Mouse (Mus musculus): ENCODE results near the gene Alkbh4.
A peak's percentile ranks its signal among the peaks of the same experiment; 100 is the strongest.
"Not testable (repeated sequence)": the region's sequence is repeated elsewhere in the genome, so short reads cannot be mapped to it uniquely, and the experiment has no call there.

Gene Alkbh4

DNA sequence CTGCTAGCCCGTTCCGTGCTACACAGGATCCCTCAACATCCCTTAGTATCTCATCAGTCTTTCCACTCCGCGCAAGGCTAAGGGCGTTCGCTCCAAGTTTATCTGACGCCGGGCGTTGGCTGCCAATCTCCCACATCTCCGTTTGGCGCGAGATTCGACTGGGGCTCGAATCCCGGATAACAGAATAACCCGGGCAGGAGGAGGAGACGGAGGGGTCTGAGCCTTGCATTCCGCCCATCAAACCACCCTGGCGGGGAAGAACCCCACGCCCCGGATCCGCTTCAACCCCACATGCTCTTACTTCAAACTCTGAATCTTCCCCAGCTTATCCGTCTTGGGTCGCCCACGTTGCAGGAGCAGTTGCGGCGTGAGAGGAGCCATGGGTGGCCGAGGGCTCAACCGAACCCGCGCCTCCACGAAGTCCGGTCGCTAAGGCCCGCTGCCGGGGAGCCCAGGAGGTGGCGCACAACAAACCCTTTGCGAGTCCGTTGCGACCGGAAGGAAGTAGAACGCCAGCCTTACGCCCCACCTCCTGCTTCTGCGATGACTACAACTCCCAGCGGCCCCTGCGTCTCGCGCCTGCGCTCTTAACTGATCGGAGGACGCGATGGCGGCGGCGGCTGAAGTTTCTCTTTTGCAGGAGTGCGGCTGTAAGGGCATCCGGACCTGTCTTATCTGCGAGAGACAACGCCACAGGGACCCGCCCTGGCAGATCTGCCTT, at the start of gene Alkbh4, which contains the start of gene Lrwd1:
Gene Alkbh4, plus strand, starts transcription at position 576 of the 721 bp plus-strand sequence.
Gene Lrwd1, minus strand, starts transcription at position 504 of the 721 bp plus-strand sequence.
- peak; percentile 96 for DNase-seq

DNA sequence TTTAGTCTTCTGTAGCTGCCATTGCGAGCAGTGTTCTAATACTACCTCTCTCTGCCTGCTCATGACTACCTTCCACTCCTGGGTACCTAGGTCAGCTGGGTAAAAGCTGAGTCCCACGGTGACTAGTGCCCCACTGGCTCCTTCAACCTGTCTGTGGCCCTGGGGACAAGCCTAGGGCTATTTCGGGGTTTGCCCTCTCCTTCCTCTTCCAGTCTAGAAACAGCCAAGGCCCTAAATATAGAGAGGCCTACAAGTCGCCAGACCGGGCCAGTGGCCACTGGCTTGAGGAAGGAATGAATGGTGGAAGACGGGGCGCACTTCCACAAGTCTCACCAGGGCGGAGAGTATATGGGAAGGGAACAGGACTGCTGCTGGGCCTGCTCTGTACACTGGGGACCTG, 49.7 kb upstream of the Alkbh4 start:
- DNase-seq: no peak

DNA sequence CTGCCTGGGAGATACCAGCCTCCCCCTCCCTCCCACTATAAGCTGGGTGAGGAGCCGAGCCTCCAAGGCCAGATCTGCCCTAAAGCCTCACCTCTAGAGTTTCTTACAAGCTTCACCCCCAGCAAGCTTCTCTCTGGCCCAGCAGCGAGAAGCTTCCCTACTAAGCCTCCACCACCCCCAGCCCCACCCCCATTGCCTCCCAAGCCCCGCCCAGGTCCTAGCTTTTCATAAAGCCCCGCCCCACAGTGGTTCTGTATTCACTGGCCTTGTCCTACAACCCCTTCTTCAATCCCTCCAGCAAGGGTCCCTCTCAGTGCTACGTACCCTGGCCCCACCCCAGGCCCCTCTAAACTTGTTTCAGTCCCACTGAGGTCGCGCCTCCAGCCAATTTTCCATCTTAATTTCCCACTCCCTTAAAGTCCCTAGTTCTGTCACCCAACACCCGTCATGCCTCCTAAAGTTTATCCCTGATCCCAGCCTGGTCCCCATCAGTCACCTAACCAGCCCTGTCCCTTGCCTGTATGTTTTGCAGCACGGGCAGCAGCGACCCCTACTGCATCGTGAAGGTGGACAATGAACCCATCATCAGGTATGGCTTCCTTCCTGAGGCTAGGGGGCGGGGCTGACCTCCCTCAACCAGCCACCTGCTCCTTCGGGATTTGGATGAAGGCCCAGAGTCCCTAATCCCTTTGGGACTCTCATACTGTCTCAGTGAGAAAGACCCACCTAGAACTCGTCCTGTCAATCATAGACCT, 46.9 kb upstream of the Alkbh4 start:
- DNase-seq: no peak

DNA sequence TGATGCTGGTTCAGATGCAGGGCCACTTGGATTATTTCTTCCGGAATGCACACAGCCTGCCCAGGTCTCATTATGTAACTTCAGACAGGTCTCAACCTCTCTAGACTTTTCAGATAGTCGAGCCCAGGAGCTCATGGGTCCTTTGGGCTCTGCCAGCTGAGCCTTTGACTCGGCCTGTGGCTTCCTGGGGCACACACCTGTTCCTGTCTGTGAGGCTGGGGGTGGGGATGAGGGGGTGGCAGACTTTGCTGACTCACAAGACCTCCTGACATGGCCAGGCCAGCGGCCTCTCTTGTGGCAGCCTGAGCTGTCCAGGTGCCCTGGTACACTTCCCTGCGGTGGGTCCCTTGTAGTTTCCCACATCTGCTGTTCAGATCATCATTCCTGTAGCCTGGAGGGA, 44.0 kb upstream of the Alkbh4 start:
- DNase-seq: no peak

DNA sequence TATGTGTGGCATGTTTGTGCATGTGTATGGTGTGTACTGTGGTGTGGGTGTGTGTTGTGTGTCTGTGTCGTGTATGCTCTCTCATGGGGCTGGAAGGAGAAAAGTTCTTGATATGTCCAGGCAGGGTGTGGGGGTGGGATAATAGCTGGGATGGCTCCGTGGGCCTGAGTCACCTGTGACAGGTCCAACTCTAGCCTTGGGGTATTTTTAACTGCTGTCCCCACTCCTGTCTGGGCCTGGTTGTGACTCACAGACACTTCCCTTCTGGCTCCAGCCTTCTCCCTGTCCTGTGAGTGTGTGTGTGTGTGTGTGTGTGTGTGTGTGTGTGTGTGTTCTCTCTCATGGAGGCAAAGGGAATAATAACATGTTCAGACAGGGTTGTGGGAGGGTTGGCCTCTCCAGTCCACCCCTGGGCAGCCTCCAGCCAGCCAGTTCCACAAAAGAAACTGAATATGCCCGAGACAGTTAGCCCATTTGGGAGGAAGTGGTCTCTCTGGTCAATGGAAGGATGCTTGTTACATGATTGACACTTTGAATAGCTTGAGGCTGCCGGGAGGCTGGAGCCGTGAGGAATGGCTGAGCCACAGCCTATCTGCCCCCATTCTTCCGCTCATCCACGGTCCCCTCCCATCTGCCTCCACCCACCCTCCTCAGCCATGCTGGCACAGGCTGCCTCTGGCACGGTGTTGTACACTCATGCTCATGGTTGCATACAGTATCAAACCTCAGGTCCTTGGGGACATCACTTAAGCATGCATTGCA, 41.5 kb upstream of the Alkbh4 start:
- no peak for DNase-seq

DNA sequence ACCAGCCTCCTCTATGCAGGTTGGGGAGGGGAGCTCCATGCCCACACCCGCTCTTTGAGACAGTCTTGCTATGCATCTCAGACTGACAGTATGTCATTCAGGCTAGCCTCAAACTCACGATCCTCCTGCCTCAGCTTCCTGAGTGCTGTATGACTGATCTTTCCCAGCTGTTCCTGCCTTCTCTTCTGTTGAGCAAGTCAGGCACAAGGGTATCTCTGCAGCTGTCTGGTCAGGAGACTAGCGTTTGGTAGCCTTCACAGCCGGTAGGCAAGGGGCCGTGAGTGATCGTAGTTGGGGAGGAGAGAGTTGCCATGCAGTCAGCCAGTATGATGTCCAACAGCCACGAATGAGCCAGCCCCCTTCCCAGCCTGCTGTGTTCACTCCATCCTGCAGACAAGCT, 40.9 kb upstream of the Alkbh4 start:
- DNase-seq: no peak

DNA sequence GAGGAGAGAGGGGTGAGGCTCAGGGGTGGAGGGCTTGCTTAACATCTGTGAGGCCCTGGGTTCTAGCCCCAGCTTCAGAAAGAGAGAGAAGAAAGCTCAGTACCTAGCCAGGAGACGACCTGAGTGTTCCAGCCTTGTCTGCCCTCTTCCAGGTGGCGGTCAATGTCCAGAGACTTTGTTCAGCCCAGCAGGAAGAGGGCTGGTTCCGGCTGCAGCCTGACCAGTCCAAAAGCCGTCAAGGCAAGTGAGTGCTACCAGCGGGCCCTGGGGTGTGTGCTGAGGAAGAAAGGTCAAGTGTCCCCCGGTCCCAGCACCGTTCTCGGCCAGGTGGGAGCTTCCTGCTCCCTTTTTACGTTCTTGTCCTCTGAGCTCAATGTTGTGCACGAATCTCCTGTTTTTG, 37.4 kb upstream of the Alkbh4 start:
- DNase-seq: no peak

DNA sequence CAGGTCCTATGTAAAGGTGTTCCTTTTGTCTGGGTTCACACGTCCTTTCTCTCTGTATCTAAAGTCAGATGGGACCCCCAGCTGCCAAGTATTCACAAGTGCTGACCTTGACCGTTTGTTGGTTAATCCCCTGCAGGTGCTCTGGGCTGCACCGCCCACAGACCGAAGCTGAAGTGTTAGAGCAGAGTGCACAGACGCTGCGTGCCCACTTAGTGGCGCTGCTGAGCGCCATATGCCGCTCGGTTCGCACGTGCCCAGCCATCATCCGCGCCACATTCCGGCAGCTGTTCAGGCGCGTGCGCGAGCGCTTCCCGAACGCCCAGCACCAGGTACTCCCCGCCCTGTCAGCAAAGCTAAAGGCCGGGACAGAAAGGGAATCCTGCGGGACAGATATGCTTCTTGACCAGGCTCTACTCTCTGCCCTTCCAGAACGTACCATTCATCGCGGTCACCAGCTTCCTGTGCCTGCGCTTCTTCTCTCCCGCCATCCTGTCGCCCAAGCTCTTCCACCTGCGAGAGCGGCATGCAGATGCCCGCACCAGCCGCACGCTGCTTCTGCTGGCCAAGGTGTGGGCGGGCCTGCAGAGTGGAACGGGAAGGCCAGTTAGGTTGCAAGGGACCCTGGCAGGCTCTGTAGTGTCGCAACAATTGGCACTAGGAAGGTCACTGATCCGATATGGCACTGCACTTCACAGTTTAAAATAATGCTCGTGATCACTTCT, 33.7 kb upstream of the Alkbh4 start:
- DNase-seq: peak; percentile 78

DNA sequence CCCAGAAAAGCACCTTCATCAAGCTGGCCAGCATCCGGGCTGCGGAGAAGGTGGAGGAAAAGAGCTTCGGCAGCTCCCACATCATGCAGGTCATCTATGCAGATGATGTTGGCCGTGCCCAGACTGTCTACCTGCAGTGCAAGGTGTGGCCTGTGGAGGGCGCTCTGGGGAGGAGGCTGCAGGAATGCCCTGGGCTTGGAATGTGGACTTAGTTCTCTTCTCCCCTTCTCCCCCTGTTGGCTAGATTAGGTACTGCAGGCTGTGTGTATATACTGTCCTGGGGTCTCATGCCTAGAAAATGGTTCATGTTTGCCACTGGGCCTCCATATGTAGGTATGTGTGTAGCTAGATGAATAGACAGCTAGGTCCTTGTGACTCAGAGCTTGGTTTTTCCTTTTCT, 31.4 kb upstream of the Alkbh4 start:
- no peak for DNase-seq

DNA sequence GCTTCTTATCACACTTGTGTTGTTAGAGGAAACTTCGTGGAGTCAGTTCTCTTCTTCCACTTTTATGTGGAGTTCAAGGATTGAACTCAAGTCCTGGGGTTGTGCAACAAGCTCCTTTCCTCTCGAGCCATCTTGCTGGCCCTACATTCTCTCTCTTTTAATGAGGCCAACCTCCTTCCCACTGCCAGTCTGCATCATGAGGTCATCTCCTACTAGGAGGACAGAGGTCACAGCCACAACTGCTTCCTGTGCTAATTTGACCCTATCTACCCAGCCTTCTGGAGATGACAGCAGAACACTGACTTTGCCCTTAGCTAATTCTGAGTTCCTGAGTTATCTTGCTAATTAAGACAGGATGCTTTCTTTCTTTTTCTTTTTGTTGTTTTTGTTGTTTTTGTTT, 27.5 kb upstream of the Alkbh4 start:
- no peak for DNase-seq

DNA sequence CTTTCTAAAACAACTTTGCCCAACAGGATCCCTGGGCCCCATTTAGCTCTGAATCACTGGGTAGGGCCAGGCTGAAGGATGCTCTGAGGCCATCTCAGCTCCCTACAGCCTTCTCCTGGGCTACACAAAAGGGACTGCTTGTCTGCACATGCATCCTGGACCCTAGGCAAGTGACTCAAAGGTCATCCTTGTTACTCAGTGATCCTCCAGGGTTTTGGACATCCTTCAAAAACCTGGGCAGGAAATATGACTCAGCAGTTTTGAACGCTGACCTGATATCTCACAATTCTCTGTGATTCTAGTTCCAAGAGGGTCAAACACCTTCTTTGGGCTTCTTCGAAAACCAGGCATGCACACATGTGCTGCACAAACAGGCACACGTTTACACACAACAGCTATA, 26.9 kb upstream of the Alkbh4 start:
- DNase-seq: no peak

DNA sequence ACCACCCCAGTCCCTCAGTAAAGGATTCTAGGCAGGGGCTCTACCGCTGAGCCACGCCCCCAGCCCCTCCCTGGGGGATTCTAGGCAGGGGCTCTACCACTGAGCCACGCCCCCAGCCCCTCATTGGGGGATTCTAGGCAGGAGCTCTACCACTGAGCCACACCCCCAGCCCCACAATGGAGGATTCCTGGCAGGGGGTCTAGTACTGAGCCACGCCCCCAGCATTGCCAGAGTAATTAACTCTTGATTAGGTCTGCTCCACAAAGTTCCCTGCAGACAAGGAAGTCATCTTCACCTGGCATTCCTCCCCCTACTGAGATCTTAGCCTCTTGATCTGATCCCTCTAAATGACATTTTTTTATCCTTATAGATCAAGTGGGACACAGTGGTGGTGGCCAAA, 22.4 kb upstream of the Alkbh4 start:
- DNase-seq: not testable (repeated sequence)

DNA sequence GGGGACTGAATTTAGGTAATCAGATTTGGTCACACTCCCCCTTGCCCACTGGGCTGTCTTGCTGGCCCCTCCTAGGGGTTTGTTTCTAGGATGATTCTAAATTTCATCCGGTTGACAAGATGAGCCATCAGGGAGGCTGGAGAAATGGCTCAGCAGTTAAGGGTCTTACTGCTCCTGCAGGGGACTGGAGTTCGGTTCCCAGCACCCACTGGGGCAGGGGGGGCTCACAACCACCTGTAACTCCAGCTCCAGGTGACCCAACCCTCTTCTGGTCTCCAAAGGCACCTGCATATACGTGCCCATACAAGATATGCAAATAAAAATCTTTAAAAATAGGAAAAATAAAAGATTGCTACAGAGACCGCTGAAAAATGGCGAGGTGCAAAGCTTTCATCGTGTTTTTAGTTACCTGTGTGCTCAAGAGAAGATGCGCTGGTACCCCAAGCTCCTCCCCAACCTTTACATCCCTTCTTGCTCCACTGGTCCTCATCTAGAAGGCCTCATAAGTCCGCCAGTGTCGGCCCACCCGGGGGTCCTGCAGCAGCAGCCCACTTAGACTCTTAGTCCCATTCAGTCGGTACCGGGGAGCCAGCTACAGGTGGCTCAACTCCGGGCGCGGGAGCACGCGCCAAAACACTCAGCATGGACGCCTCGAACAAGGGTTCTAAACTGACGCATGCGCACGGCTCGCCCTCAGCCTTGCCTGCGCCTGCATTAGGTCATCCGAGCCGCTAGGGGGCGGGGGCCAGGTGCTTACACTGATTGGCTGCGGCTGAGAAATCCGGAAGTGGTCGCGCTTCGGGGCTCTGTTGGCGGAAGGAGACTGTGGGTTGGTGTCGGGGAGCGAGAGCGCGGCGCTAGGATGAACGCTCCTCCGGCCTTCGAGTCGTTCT, 19.8 kb upstream of the Alkbh4 start, which contains the start of gene Polr2j:
Gene Polr2j, plus strand, starts transcription at position 741 of the 893 bp plus-strand sequence.
- DNase-seq: peak; percentile 95

DNA sequence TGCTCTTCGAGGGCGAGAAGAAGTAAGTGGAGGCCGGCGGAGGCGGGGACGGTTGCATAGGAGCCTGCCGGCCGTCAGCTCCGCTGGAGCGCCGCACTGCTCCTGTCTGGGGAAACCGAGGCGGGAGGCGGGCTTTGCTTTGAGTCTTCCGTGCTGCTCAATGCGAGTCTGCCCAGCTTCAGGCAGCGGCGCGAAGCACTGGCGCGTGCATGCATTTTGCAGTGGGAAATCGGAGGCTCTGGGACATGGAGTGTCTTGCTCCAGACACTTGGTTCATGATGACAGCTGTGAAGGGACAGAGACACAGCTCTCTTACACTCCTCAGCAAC, 19.2 kb upstream of the Alkbh4 start:
- DNase-seq: no peak

DNA sequence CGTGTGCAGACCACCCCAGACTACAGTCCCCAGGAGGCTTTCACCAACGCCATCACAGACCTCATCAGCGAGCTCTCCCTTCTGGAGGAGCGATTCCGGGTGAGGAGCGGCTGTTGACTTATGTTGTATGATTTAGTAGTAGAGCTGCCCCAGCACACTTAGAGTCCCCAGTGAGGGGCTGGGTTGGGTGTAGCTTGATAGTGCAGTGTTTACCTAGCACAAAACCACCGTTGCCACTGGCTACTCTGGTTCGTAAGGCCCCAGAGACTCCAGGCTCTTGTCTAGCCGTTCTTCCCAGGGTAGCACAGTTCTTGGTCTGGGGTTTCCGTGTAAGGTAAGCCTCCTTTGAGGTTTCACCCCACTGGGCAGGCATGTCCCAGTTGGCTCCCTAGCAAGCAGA, 13.8 kb upstream of the Alkbh4 start:
- DNase-seq: no peak

DNA sequence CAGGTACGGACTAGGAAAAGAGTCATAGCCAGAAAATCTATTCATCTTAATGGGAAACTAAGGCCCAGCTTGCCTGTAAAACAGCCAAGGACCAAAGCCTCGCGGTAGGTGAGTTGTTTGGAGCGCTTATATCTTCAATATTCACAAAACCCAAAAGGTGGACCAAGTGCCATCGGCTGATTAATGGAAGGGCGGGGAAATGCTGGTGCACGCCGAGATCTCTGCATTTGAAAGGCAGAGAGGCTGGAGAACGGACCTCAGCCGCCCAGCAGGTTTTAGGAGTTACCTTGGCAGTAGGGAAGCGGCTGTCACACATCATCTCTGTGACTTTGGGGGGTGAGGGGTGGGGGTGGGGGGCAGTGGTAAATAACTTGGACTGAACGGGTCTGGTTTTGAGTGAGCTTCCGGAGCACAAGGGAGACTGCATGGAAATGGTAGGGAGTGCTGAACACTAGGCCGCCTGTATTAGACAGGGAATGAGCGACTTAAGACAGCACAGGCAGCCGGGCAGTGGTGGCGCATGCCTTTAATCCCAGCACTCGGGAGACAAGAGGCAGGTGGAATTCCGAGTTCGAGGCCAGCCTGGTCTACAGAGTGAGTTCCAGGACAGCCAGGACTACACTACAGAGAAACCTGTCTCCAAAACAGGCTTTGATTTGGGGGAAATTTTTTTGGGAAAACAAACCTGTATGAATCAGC, 495 bp downstream of the Alkbh4 start:
- DNase-seq: no peak

DNA sequence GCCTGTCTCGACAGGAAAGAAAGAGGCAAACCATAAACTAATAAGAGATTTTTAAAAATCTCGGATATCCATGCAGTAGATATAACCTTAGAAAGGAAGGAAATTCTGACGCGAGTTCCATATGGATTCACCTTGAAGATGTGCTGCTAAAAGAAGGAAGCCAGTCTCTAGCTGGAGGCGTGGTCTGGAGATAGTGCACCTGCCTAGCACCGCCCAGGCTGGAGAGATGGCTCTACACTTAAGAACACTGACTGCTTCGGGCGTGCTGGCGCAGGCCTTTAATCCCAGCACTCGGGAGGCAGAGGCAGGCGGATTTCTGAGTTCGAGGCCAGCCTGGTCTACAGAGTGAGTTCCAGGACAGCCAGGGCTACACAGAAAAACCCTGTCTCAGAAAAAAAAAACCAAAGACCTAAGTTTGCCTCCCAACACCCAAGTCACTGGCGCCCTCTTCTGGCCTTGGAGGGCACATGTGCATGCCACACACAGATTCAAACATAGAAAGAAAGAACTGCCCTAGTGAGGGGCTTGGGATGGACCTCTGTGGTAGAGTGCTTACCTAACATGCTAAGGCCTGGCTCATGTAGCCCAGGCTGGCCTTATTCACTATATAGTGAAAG, 1.8 kb downstream of the Alkbh4 start:
- DNase-seq: no peak

DNA sequence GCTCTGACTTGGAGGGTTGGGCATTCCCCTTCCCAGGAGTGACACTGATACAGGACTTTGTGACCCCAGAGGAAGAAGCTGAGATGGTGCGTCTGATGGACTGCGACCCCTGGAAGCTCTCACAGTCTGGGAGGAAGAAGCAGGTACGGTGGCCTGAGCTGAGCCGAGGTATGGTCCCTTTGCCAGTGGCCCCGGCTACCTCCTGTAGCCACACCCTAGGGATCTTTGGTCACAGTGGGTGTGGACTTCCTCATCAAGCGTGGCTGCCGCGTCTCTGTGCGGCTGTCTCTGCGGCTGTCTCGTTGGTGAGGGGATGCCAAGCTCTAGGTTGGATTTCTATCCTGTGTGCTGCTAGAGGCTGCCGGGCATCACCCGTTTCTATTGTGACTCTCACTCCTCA, 3.4 kb downstream of the Alkbh4 start:
- no peak for DNase-seq

DNA sequence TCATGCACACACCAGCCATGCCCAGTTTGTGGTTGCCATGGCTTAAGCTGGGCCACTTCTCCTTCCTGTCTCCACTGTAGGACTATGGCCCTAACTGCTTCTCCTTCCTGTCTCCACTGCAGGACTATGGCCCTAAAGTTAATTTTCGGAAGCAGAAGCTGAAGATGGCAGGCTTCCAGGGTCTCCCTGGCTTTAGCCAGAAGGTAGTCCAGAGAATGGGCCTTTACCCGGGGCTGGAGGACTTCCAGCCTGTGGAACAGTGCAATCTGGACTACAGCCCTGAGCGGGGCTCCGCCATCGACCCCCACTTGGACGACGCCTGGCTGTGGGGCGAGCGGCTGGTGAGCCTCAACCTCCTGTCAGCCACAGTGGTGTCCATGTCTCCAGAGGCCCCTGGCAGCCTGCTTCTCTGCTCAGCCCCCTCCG, 4.1 kb downstream of the Alkbh4 start:
- peak; percentile 54 for DNase-seq

DNA sequence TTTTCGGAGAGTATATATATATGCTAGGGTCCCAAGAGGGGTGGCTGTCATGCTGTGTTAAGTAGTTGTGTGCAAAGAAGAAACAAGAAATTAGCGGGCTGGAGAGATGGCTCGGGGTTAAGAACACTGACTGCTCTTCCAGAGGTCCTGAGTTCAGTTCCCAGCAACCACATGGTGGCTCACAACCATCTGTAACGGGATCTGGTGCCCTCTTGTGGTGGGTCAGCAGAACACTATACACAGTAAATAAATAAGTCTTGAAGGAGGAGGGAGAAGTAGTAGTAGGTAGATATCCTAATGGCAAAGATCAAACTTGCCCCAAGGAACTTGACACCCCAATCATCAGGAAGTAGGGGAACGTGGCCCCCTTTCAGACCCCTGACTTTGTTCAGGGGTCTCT, 6.8 kb downstream of the Alkbh4 start:
- no peak for DNase-seq
